Mouse (Mus musculus) embryonic facial prominence, embryonic 15.5 days (tissue): ENCODE data around the gene Tmem119. TPM values are rescaled to one million over a fixed set of nuclear protein-coding genes. Genes with fewer than 3 reads are reported as not detected.

Experiments used
- ATAC-seq: fragments of 200-750 bp; cut with Nextera tagmentation; 2 replicates; pipeline ENCODE4 v1.8.0; 2017; ENCODE audit warnings: low read depth, moderate TSS enrichment; ENCODE audit not compliant: insufficient number of reproducible peaks, low FRiP score, low TSS enrichment
- H3K27ac ChIP-seq: fragments of 300-500 bp; sonication (generic); replicated peaks from 2 replicates; pipeline ENCODE4 v1.5.1; 2015; ENCODE audit warnings: mild to moderate bottlenecking, inconsistent platforms
- H3K27me3 ChIP-seq: fragments of 300-500 bp; sonication (generic); 2 replicates; pipeline ENCODE4 v1.6.1; 2015; ENCODE audit warnings: inconsistent platforms
- H3K36me3 ChIP-seq: fragments of 300-500 bp; sonication (generic); 2 replicates; pipeline ENCODE4 v1.6.1; 2015; ENCODE audit warnings: mild to moderate bottlenecking, inconsistent platforms
- H3K4me1 ChIP-seq: fragments of 300-500 bp; sonication (generic); 2 replicates; pipeline ENCODE4 v1.6.1; 2015; ENCODE audit warnings: inconsistent platforms
- H3K4me2 ChIP-seq: fragments of 300-500 bp; sonication (generic); replicated peaks from 2 replicates; pipeline ENCODE4 v1.6.1; 2015; ENCODE audit warnings: mild to moderate bottlenecking, inconsistent platforms
- H3K4me3 ChIP-seq: fragments of 300-500 bp; sonication (generic); replicated peaks from 2 replicates; pipeline ENCODE4 v1.5.1; 2015; ENCODE audit warnings: mild to moderate bottlenecking, inconsistent platforms
- H3K9ac ChIP-seq: fragments of 300-500 bp; sonication (generic); 2 replicates; pipeline ENCODE4 v1.6.1; 2015; ENCODE audit warnings: inconsistent platforms
- H3K9me3 ChIP-seq: fragments of 300-500 bp; sonication (generic); replicated peaks from 2 replicates; pipeline ENCODE4 v1.6.1; 2016; ENCODE audit warnings: inconsistent platforms
- WGBS: fragments of 180-500 bp; shearing (Covaris S2); methylation state at CpG from one replicate; pipeline ENCODE4 v1.1.7; 2015; 5-methylcytosine and 5-hydroxymethylcytosine counted together
- polyA plus RNA-seq: library from polyadenylated mRNA; unstranded; fragments of >200 nt; fragmentation: Nextera tagmentation; extraction: Ambion mirVana; gene quantifications from 2 replicates; pipeline ENCODE4 v1.2.1, GENCODE M21; 2015

The Tmem119 gene
- polyA plus RNA-seq, 1 experiment from 2014 or later, result 197 TPM

DNA sequence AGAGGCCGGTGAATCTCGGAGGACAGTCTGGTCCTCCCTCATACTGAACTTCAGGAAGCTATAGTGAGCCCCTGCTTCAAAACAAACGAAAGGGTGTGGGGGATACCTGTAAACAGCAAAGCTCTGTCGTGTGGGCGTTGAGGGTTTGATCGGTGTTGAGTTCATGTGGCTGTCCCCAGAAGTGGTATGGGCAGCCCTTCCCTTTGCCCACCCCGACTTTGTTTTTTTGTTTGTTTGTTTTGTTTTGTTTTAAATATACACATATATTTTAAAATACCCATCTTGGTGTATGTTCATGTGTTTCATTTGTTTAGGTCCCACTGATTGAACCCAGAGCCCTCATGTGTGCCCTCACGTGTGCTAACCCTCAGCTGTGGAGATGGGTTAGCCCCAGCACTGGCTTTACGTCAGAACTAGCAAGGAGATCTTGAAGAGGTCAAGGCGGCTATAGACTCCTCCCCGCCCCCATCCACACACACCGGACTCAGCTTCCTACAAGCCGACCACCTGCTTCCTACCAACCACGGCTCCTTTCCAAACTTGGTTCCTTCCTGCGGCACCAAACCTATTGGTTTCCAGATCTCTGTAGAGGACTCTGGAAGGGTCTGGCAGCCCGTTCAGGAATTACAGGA is 33.1 kb upstream of the Tmem119 start:
- 60% methylated on average over 16 of the region's 16 CpGs for WGBS
- no peaks in the 10 kb centered on the region for H3K9me3 ChIP-seq
- no peak overlapping the region for H3K4me3 ChIP-seq
- no peak overlapping the region for H3K27ac ChIP-seq
- H3K36me3 ChIP-seq, result no peaks in the 10 kb centered on the region
- H3K27me3 ChIP-seq, result no peaks in the 10 kb centered on the region
- H3K4me2 ChIP-seq, result no peak overlapping the region
- H3K4me1 ChIP-seq, result no peaks in the 10 kb centered on the region
- H3K9ac ChIP-seq, result no peak overlapping the region
- no peak for ATAC-seq

DNA sequence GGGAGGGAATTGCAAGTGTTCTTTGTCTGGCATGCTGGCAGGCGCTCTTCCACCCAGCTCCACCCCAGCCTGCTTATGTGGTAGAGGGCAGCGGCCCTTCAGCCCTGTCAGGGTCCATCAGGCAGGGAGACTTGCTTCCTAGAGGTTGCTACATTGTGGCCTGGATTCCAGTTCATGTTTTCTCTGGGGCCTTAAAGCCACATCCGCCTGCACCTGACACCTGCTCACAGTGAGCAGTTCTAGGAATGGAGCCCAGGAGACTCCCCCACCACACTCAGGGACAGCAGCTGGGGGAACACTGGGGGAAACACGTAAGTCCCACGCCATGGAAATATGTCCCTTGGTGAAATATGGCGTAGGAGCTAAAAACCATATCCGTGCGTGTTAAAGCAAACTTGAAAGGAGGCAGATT is 32.2 kb upstream of the Tmem119 start, which contains the start of gene Selplg:
TSS of gene Selplg (minus strand) at position 155 of the 412 bp plus-strand sequence.
- Histone ChIP-seq H3K4me1 (no peaks in the 10 kb centered on the region), H3K4me3 (no peak within 1 kb of the TSS), H3K36me3 (no peaks in the 10 kb centered on the region), H3K9ac (no peak within 1 kb of the TSS), H3K4me2 (no peak within 1 kb of the TSS), H3K27ac (no peak within 1 kb of the TSS), H3K27me3 (no peaks in the 10 kb centered on the region), H3K9me3 (no peaks in the 10 kb centered on the region)
- WGBS, result 26% methylated on average over 8 of the region's 8 CpGs
- ATAC-seq, result no peak

DNA sequence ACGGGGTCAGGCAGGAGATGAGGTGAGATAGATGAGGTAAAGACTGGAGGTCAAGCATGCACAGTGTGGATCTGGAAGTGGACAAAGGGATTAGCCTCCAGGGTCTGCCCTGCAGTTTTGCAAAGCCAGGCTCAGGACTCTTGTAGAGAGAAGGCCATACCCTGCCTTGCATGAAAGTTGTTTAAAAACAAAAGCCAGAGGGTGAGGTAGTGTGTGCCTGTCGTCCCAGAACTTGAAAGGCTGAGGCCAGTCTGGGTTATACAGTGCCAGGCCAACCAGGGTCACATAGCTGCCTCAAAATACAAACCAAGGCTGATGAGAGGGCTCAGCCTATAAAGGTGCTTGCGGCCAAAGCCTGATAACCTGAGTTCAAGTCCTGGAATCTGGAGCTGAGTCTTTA is 31.4 kb upstream of the Tmem119 start:
- Histone ChIP-seq H3K4me2 (no peak overlapping the region), H3K36me3 (no peaks in the 10 kb centered on the region), H3K4me3 (no peak overlapping the region), H3K4me1 (no peaks in the 10 kb centered on the region), H3K9me3 (no peaks in the 10 kb centered on the region), H3K27me3 (no peaks in the 10 kb centered on the region), H3K27ac (no peak overlapping the region), H3K9ac (no peak overlapping the region)
- no peak for ATAC-seq
- WGBS, result 69% methylated on average over 3 of the region's 3 CpGs

DNA sequence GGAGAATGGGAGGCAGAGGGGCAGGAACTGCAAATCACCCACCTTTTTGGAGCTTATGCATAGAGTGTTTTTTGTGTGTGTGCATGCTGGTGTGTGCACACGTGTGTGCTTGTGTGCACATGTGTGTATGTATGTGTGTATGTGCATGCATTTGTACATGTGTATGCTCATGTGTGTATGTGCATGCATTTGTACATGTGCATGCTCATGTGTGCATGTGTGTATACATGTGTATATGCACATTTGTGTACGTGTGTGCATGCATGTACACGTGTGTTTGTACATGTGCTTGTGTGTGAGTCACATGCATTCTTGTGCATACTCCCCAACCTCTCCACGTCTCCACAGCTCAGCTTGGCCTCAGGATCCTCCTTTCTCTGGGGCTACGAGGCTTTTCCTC is 30.5 kb upstream of the Tmem119 start:
- no peak overlapping the region for H3K4me3 ChIP-seq
- ATAC-seq, result no peak
- H3K4me1 ChIP-seq, result no peaks in the 10 kb centered on the region
- H3K9ac ChIP-seq, result no peak overlapping the region
- H3K27ac ChIP-seq, result no peak overlapping the region
- no peaks in the 10 kb centered on the region for H3K36me3 ChIP-seq
- H3K27me3 ChIP-seq, result no peaks in the 10 kb centered on the region
- no peaks in the 10 kb centered on the region for H3K9me3 ChIP-seq
- WGBS, result 87% methylated on average over 5 of the region's 5 CpGs
- no peak overlapping the region for H3K4me2 ChIP-seq

DNA sequence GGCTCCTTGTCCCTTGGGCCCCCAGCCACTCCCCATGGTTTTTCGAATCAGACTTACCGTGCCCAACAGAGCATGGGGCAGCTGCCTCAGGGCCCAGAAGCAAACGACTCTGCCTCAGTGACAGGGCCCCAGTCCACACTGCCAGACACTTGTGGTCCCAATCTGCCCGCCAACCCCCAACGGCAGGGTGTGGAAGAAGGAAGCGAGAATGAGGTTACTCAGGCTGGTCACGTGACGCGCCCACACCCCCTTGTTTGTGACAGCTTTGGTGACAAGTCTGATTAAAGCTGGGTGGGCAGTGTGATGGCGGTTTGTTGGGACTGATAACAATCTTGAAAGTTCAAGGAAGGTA is 30.0 kb upstream of the Tmem119 start:
- H3K4me2 ChIP-seq, result no peak overlapping the region
- 53% methylated on average over 10 of the region's 10 CpGs for WGBS
- no peaks in the 10 kb centered on the region for H3K27me3 ChIP-seq
- H3K27ac ChIP-seq, result no peak overlapping the region
- ATAC-seq, result no peak
- H3K4me3 ChIP-seq, result no peak overlapping the region
- H3K9me3 ChIP-seq, result no peaks in the 10 kb centered on the region
- H3K9ac ChIP-seq, result no peak overlapping the region
- H3K4me1 ChIP-seq, result no peaks in the 10 kb centered on the region
- H3K36me3 ChIP-seq, result no peaks in the 10 kb centered on the region

DNA sequence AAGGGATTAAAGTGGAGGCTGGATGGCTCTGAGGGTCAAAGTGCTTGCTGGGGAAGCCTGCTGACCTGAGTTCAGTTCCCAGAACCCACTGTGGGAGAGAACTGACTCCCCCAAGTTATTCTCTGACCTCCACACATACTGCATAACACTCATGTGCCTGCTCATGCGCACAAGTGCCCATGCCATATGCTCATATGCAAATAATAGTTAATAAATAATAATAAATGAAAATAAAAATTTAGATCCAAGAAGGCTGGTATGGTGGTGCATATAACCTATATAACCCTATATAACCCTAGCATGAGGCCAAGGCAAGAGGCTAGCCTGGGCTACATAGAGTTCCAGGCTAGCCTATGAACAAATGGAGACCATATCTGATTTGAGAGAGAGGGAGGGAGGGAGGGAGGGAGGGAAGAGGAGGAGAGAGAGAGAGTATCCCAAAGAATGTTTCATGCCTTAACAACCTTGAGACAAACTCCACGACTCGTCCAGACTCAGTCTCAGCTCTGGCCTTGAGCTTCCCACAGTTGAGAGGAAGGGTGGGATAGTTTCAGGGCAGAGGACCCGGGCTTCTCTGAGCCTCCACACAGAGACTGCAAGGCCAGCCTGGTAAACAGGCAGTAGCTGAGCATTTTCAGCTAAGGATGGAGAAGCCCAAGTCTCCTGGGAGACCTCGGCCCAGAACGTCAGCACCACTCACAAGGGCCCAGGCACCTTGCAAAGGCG is 29.4 kb upstream of the Tmem119 start:
- H3K36me3 ChIP-seq, result no peaks in the 10 kb centered on the region

DNA sequence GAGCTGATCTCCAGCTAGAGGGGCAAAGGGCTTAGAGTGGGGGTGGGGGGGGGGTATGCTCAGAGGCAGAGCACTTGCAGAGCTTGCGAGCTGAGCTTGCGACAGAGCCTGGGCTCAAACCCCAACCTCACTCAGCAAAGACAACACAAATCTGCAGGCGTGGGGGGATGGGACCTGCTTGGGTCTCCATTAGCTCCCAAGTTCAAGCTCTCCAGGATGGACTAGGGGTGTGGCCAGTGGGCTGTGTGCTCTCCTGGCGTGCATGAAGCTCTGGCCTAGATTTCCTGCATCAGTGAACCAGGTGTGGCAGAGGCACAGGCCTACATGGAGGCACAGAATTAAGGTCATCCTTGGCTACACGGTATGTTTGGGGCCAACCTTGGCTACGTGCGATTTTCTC is 28.2 kb upstream of the Tmem119 start:
- no peak overlapping the region for H3K9ac ChIP-seq
- no peaks in the 10 kb centered on the region for H3K9me3 ChIP-seq
- no peak overlapping the region for H3K4me2 ChIP-seq
- WGBS, result 58% methylated on average over 7 of the region's 7 CpGs
- no peaks in the 10 kb centered on the region for H3K36me3 ChIP-seq
- no peak for ATAC-seq
- H3K27ac ChIP-seq, result no peak overlapping the region
- H3K27me3 ChIP-seq, result no peaks in the 10 kb centered on the region
- H3K4me3 ChIP-seq, result no peak overlapping the region
- H3K4me1 ChIP-seq, result no peaks in the 10 kb centered on the region

More for the DNA sequence above, 29.4 kb upstream of the Tmem119 start:
- no peak for ATAC-seq
- 72% methylated on average over 7 of the region's 7 CpGs for WGBS
- Histone ChIP-seq H3K27ac (no peak overlapping the region), H3K27me3 (no peaks in the 10 kb centered on the region), H3K9ac (no peak overlapping the region), H3K4me3 (no peak overlapping the region), H3K4me2 (no peak overlapping the region), H3K9me3 (no peaks in the 10 kb centered on the region), H3K4me1 (no peaks in the 10 kb centered on the region)

DNA sequence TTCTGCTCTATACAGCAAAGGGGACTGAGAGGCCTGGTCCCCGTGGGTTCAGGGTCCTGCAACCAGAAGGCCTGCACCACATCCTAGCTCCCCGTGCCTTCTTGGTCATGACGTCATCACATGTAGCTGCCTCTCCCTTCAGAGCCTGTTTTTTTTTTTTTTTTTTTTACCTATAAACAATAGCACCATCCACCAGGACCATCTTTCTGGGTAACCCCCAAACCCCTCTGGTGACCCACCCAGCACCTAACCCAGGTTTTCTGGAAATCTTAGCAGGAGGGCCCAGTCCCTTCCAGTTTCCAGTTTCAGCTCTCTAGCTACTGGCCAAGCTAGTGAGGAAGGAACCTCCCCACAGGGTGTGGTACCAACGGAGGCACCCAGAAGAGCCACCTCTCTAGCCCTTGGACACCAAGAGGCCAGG is 27.7 kb upstream of the Tmem119 start:
- no peaks in the 10 kb centered on the region for H3K4me1 ChIP-seq

DNA sequence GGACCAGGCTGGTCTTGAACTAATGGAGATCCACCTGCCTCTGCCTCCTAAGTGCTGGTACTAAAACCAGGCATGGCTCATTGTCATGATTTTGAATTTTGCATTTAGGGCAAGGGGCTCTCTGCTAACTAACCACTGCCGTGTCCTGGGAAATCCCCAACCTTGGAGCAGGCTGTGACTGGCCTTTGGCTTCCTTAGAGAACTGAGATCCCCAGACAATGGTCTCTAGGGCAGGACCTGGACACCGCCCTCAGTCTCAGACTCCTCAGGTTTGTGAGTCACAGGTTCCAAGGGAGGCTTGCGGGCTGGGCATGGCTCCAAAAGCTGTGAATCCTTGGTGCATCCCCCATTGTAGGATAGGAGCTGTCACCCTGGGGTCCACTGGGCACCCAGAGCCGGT is 26.3 kb upstream of the Tmem119 start:
- WGBS, result 90% methylated on average over 4 of the region's 4 CpGs
- Histone ChIP-seq H3K9ac (no peak overlapping the region), H3K27me3 (no peaks in the 10 kb centered on the region), H3K4me3 (no peak overlapping the region), H3K27ac (no peak overlapping the region), H3K4me2 (no peak overlapping the region), H3K9me3 (no peaks in the 10 kb centered on the region), H3K36me3 (no peaks in the 10 kb centered on the region), H3K4me1 (no peaks in the 10 kb centered on the region)
- ATAC-seq, result no peak

More for the DNA sequence above, 27.7 kb upstream of the Tmem119 start:
- no peaks in the 10 kb centered on the region for H3K36me3 ChIP-seq
- ATAC-seq, result no peak
- no peak overlapping the region for H3K27ac ChIP-seq
- no peak overlapping the region for H3K9ac ChIP-seq
- no peak overlapping the region for H3K4me2 ChIP-seq
- H3K9me3 ChIP-seq, result no peaks in the 10 kb centered on the region
- WGBS, result 45% methylated on average over 4 of the region's 4 CpGs
- no peak overlapping the region for H3K4me3 ChIP-seq
- no peaks in the 10 kb centered on the region for H3K27me3 ChIP-seq

DNA sequence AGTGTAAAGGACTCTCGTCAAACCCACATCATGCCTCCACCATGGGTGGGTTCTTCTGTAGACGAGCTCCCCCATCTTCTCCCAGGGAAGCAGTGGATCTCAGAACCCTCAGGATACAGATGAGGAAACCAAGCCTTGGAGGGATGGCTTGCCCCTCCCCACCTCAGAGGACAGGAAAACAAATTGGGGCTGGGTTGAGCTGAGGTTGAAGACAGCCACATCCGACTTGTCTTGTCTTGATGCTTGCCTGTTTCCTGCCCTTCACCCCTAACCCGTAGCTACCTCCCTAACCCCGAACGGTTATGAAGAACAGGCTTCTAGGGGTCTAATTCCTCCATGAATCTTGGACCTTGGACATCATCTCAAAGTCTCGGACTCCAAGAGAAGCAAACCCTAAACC is 25.2 kb upstream of the Tmem119 start:
- Histone ChIP-seq H3K9ac (no peak overlapping the region), H3K4me1 (no peaks in the 10 kb centered on the region), H3K9me3 (no peaks in the 10 kb centered on the region), H3K27me3 (no peaks in the 10 kb centered on the region), H3K27ac (no peak overlapping the region), H3K4me2 (no peak overlapping the region), H3K36me3 (no peaks in the 10 kb centered on the region), H3K4me3 (no peak overlapping the region)
- 78% methylated on average over 7 of the region's 7 CpGs for WGBS
- no peak for ATAC-seq

DNA sequence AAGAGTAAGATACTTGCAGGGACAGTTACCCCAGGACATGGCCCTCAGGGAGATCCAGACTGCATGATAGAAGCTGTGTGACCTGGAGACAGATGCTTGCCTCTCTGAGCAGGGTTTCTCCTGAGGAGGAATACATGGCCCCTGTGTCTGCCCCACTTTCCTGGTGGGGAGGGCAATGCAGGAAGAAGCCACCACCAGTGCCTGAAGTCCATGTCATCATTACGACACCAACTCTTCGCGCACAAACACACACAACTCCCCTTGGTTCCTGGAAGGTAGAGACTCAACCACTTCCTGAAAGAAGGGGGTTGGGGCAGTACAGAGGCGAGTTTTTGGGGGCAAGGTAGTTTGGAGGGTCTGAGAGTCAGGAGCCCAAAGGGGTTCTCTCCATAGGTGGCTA is 23.9 kb upstream of the Tmem119 start:
- Histone ChIP-seq H3K27ac (no peak overlapping the region), H3K36me3 (no peaks in the 10 kb centered on the region), H3K4me3 (no peak overlapping the region), H3K9me3 (no peaks in the 10 kb centered on the region), H3K9ac (no peak overlapping the region), H3K4me2 (no peak overlapping the region), H3K4me1 (no peaks in the 10 kb centered on the region), H3K27me3 (no peaks in the 10 kb centered on the region)
- WGBS, result 87% methylated on average over 4 of the region's 4 CpGs
- ATAC-seq, result no peak

DNA sequence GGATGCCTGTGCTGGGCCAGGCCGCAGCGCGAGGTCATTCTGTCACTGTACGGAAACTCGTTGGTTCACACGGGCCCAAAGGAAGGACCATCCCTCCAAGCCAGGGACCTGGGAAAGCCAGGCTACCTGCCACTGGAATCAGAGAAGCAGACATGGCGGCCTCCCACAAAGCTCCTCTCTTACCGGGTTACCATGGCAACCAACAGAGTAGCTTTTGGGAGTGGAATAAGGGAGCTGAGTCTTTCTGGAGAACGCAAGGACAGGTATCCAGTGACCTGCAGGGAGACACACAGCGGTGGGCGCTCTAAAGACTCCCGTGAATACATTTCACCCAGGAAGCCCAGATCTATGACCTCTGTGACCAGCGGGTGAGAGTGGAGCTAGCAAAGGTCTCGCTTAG is 18.3 kb upstream of the Tmem119 start:
- no peaks in the 10 kb centered on the region for H3K9me3 ChIP-seq
- no peaks in the 10 kb centered on the region for H3K36me3 ChIP-seq
- no peak overlapping the region for H3K4me2 ChIP-seq
- WGBS, result 67% methylated on average over 14 of the region's 14 CpGs
- no peak overlapping the region for H3K4me3 ChIP-seq
- ATAC-seq, result no peak
- H3K27me3 ChIP-seq, result no peaks in the 10 kb centered on the region
- H3K4me1 ChIP-seq, result peaks cover 18% of the 10 kb centered on the region
- H3K27ac ChIP-seq, result no peak overlapping the region
- no peak overlapping the region for H3K9ac ChIP-seq
